Mouse (Mus musculus) heart, postnatal 0 days (tissue): Measurements from ENCODE around the gene Tmem144.

Experiments used
- CTCF ChIP-seq: IDR thresholded peaks from 2 replicates; pipeline ENCODE4 v1.5.1; 2016; ENCODE audit warnings: antibody characterized with exemption, control low read depth, low read depth
- EP300 ChIP-seq: IDR thresholded peaks from 2 replicates; pipeline ENCODE4 v1.6.1; 2016; ENCODE audit warnings: antibody characterized with exemption, low read depth

DNA sequence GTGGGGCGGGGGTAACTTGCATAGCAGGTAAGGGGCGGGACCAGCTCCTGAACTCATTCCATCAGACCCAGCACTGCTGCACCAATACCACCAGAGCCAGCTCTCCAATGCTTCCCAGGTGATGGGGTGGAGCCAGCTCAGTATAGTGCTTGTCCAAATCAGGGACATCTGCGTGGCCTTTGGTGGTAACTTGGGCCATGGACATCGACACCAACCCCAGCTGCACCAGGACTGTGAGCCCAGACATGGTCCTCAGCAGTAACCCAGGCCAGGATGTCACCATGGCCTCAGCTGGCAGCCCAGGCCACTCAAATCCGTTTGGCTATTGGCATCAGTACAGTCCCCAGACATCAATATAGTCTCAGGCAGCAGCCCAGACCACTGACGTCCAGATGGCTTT is 60.3 kb downstream of the Tmem144 start:
- TF ChIP-seq EP300 (no peak), CTCF (no peak)
